Mouse (Mus musculus) 416B (cell line): ENCODE measurements at regions not wholly inside any gene's neighbourhood (a gene's known extent, or its start where the extent isn't known, plus 50 kb on each side); places are given as distances from the start of the nearest gene placed in this dataset.

Source experiments
- DNase-seq: peaks from one replicate; pipeline ENCODE4 v3.0.0; 2011; ENCODE audit warnings: low read depth

- no peak for DNase-seq
Measured at GRCm38 (mm10) chr1:88809756-88810155, 107.7 kb upstream of the Arl4c start.

GRCm38 (mm10) chr1:88813200-88813599 lies 111.2 kb upstream of the Arl4c start:
- no peak for DNase-seq

GRCm38 (mm10) chr1:88816376-88816945 lies 114.4 kb upstream of the Arl4c start:
- DNase-seq: no peak

- DNase-seq: no peak
Measured at GRCm38 (mm10) chr1:88825215-88825614, 123.2 kb upstream of the Arl4c start.

- DNase-seq: no peak
Measured at GRCm38 (mm10) chr1:88838661-88839274, 136.7 kb upstream of the Arl4c start.

GRCm38 (mm10) chr1:88839407-88839976 lies 137.5 kb upstream of the Arl4c start:
- no peak for DNase-seq

- no peak for DNase-seq
Measured at GRCm38 (mm10) chr1:88839977-88840628, 138.1 kb upstream of the Arl4c start.

- no peak for DNase-seq
Measured at GRCm38 (mm10) chr1:88840991-88841592, 139.1 kb upstream of the Arl4c start.

- DNase-seq: no peak
Measured at GRCm38 (mm10) chr1:88847333-88848091, 145.5 kb upstream of the Arl4c start.

- DNase-seq: no peak
Measured at GRCm38 (mm10) chr1:88848246-88848645, 146.2 kb upstream of the Arl4c start.

- DNase-seq: no peak
Measured at GRCm38 (mm10) chr1:88849421-88849820, 147.4 kb upstream of the Arl4c start.

- DNase-seq: no peak
Measured at GRCm38 (mm10) chr1:88851931-88852330, 149.9 kb upstream of the Arl4c start.

- DNase-seq: no peak
Measured at GRCm38 (mm10) chr1:88860871-88861589, 159.0 kb upstream of the Arl4c start.

GRCm38 (mm10) chr1:88861590-88861935 lies 159.5 kb upstream of the Arl4c start:
- DNase-seq: no peak

- no peak for DNase-seq
Measured at GRCm38 (mm10) chr1:88865436-88865835, 163.4 kb upstream of the Arl4c start.

GRCm38 (mm10) chr1:88866571-88866970 lies 164.6 kb upstream of the Arl4c start:
- DNase-seq: no peak

GRCm38 (mm10) chr1:88867138-88867537 lies 165.1 kb upstream of the Arl4c start:
- DNase-seq: no peak

- DNase-seq: no peak
Measured at GRCm38 (mm10) chr1:88869885-88870284, 167.9 kb upstream of the Arl4c start.

GRCm38 (mm10) chr1:88875356-88875755 lies 173.3 kb upstream of the Arl4c start:
- DNase-seq: no peak

GRCm38 (mm10) chr1:88877441-88877840 lies 175.4 kb upstream of the Arl4c start:
- no peak for DNase-seq

- DNase-seq: no peak
Measured at GRCm38 (mm10) chr1:88878831-88879230, 176.8 kb upstream of the Arl4c start.

GRCm38 (mm10) chr1:88879367-88879766 lies 177.3 kb upstream of the Arl4c start:
- DNase-seq: no peak
